Mouse (Mus musculus) kidney, adult 2 months (tissue): ENCODE results near the gene Olfr918. TPM values are rescaled to one million over a fixed set of nuclear protein-coding genes. Genes with fewer than 3 reads are reported as not detected.

ENCODE experiments used
- DNase-seq: peaks from one replicate; pipeline ENCODE4 v3.0.0; 2021
- H3K27ac ChIP-seq: fragments of 200-500 bp; 2 replicates; pipeline ENCODE4 v1.5.1; 2012; ENCODE audit warnings: low read depth, low read length, control low read depth, inconsistent platforms; ENCODE audit not compliant: insufficient read depth
- H3K27me3 ChIP-seq: fragments of 200-500 bp; replicated peaks from 2 replicates; pipeline ENCODE4 v1.6.1; 2012; ENCODE audit warnings: mild to moderate bottlenecking, moderate library complexity, low read length, inconsistent platforms; ENCODE audit not compliant: control insufficient read depth, insufficient read depth
- H3K36me3 ChIP-seq: fragments of 200-500 bp; 2 replicates; pipeline ENCODE4 v1.6.1; 2012; ENCODE audit warnings: mild to moderate bottlenecking, moderate library complexity, low read length, inconsistent platforms; ENCODE audit not compliant: control insufficient read depth, insufficient read depth
- H3K4me1 ChIP-seq: fragments of 200-500 bp; 2 replicates; pipeline ENCODE4 v1.6.1; 2011; ENCODE audit warnings: low read length; ENCODE audit not compliant: control insufficient read depth, insufficient read depth
- H3K4me3 ChIP-seq: fragments of 200-500 bp; 2 replicates; pipeline ENCODE4 v1.5.1; 2011; ENCODE audit warnings: mild to moderate bottlenecking, low read depth, low read length, control low read depth; ENCODE audit not compliant: insufficient read depth
- POLR2A ChIP-seq: fragments of 200-500 bp; IDR thresholded peaks from one replicate; pipeline ENCODE4 v1.6.1; 2011; ENCODE audit warnings: low read depth, low read length, control low read depth
- WGBS: fragments of 180-500 bp; shearing (Covaris S2); methylation state at CpG from one replicate; pipeline ENCODE4 v1.1.7; 2018; 5-methylcytosine and 5-hydroxymethylcytosine counted together
- polyA plus RNA-seq: library from polyadenylated mRNA; depleted of rRNA; stranded (reverse); fragments of >200 nt; gene quantifications from 2 replicates; pipeline ENCODE4 v1.2.3, GENCODE M21; 2012; rRNA removed

Gene Olfr918
- polyA plus RNA-seq, 1 experiment = not detected

DNA sequence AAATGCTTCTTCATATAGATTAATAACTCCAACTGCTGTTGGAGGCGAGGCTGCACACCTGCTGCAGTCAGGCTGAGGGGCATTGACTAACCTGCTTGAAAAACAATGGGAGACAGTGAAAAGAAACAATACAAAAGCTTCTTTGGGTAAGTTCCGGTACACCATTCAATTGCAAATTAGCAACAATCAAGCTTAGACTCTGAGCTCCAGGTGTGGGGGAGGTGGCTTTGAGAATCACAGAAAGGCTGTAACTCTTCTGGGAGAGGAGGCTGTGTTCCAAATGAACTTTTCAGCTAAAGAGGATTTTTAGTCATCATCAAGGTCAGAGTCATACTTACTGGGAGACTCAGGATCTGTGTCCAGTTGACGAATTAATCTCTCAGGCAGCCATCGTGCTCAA lies 42.0 kb downstream of the Olfr918 start:
- Histone ChIP-seq H3K4me1 (no peaks in the 10 kb centered on the region), H3K4me3 (no peak overlapping the region), H3K27ac (no peak overlapping the region), H3K36me3 (no peaks in the 10 kb centered on the region), H3K27me3 (no peaks in the 10 kb centered on the region)
- WGBS = 76% methylated on average over 4 of the region's 4 CpGs
- no peak for DNase-seq
- no peak for TF ChIP-seq POLR2A

Other genes with a start within 250 kb of the Olfr918 start
- not detected in 2 replicates for gene Olfr901, start 245.1 kb downstream of the Olfr918 start, polyA plus RNA-seq
- gene Olfr902, start 226.9 kb downstream of the Olfr918 start, polyA plus RNA-seq = not detected in 2 replicates
- gene Olfr904, start 211.5 kb downstream of the Olfr918 start, polyA plus RNA-seq = not detected in 2 replicates
- gene Olfr905, start 203.5 kb downstream of the Olfr918 start, polyA plus RNA-seq = not detected in 2 replicates
- gene Olfr906, start 187.5 kb downstream of the Olfr918 start, polyA plus RNA-seq = not detected in 2 replicates
- gene Olfr907, start 178.8 kb downstream of the Olfr918 start, polyA plus RNA-seq = not detected in 2 replicates
- gene Olfr911-ps1, start 153.0 kb downstream of the Olfr918 start, polyA plus RNA-seq = not detected in 2 replicates
- not detected in 2 replicates for gene Olfr910, start 136.8 kb downstream of the Olfr918 start, polyA plus RNA-seq
- not detected in 2 replicates for gene Olfr912, start 94.4 kb downstream of the Olfr918 start, polyA plus RNA-seq
- gene Olfr913, start 81.8 kb downstream of the Olfr918 start, polyA plus RNA-seq = not detected in 2 replicates
- gene Olfr914, start 69.5 kb downstream of the Olfr918 start, polyA plus RNA-seq = not detected in 2 replicates
- gene Olfr916, start 14.7 kb downstream of the Olfr918 start, polyA plus RNA-seq = not detected in 2 replicates
- gene Olfr917, start 8.8 kb downstream of the Olfr918 start, polyA plus RNA-seq = not detected in 2 replicates
- gene Olfr919, start 29.1 kb upstream of the Olfr918 start, polyA plus RNA-seq = not detected in 2 replicates
- gene Vwa5a, start 43.7 kb upstream of the Olfr918 start, polyA plus RNA-seq = 16.8 and 17.7 TPM in 2 replicates
- 0.07 and 0.11 TPM in 2 replicates for gene Olfr920, start 77.7 kb upstream of the Olfr918 start, polyA plus RNA-seq
- gene Olfr921, start 98.5 kb upstream of the Olfr918 start, polyA plus RNA-seq = not detected in 2 replicates
- gene Olfr922, start 140.0 kb upstream of the Olfr918 start, polyA plus RNA-seq = not detected in 2 replicates
- gene Olfr923, start 151.9 kb upstream of the Olfr918 start, polyA plus RNA-seq = not detected in 2 replicates
- gene Olfr924, start 169.8 kb upstream of the Olfr918 start, polyA plus RNA-seq = not detected in 2 replicates
- not detected in 2 replicates for gene Olfr26, start 180.5 kb upstream of the Olfr918 start, polyA plus RNA-seq
- not detected in 2 replicates for gene Olfr926, start 202.5 kb upstream of the Olfr918 start, polyA plus RNA-seq